Comparison of ENCODE assay signal across 14 mouse cellular contexts in the genomic region with DNA sequence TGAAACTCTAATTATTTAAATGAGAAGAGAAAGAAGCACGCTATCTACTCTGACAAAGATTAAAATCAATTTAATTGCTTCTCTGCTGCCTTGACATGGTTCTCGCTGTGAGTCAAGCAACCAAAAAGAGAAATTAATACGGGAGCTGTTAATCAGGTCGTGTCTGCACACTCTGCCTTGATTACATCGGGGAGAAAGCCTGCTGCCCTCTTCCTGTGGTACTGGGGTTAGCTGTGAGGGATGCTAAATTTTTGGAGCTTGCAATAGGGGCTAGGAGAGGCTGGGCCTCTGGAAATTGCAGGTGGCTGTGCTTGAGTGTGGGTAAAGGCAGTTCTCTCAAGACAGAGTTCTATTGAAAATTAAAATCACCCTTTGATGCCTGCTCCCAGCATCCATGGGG.
DNase-seq lines count a peak whose midpoint lies in the region; ATAC-seq and TF ChIP-seq lines count a peak whose summit lies in the region.
"Had no signal": no experiment of that assay in that cellular context is flagged by ENCODE, and none has a peak within 500 bp of the region (broad histone marks: within the 10 kb centered on the region; RNA-seq: fewer than 3 reads in every experiment).

No protein-coding gene starts in this region.

- 0 out of 2 replicates have a peak, but pooled peaks have one; percentile 53 for ATAC-seq in midbrain, embryonic 13.5 days
- no peak; the same call in 1 of the 2 replicates for ATAC-seq in hindbrain, postnatal 0 days
- ATAC-seq in intestine, embryonic 16.5 days = no peak
- ATAC-seq: lung, postnatal 0 days had no signal

- H3K27ac ChIP-seq in cerebellum, adult 2 months (ENCODE audit: insufficient read depth, low read length) = no peak overlapping the region
- H3K27ac ChIP-seq in midbrain, embryonic 13.5 days = 0 out of 2 replicates have a peak overlapping the region, but pooled peaks have one; percentile 19
- no peak overlapping the region for H3K27ac ChIP-seq in midbrain, embryonic 10.5 days (replicated peaks)
- H3K27ac ChIP-seq in hindbrain, postnatal 0 days = no peak overlapping the region
- no peak overlapping the region for H3K27ac ChIP-seq in intestine, embryonic 16.5 days (ENCODE audit: low read length)
- H3K27ac ChIP-seq: embryonic facial prominence, embryonic 15.5 days had no signal

- 37% methylated on average over 5 of the region's 5 CpGs for WGBS in cerebellum, adult 2 months
- WGBS in midbrain, embryonic 13.5 days = 46% methylated on average over 5 of the region's 5 CpGs
- WGBS in midbrain, embryonic 10.5 days = 67% methylated on average over 5 of the region's 5 CpGs
- 29% methylated on average over 5 of the region's 5 CpGs for WGBS in hindbrain, postnatal 0 days
- WGBS in intestine, embryonic 16.5 days = 55% methylated on average over 5 of the region's 5 CpGs

- no peaks in the 10 kb centered on the region for H3K9me3 ChIP-seq in midbrain, embryonic 13.5 days
- H3K9me3 ChIP-seq in midbrain, embryonic 10.5 days (replicated peaks) = no peaks in the 10 kb centered on the region
- no peaks in the 10 kb centered on the region for H3K9me3 ChIP-seq in hindbrain, postnatal 0 days (ENCODE audit: low read length)
- H3K9me3 ChIP-seq in intestine, embryonic 16.5 days (ENCODE audit: control insufficient read depth, low read length) = no peaks in the 10 kb centered on the region; the same call in 1 of the 2 replicates
- H3K9me3 ChIP-seq: embryonic facial prominence, embryonic 15.5 days had no signal

- no peak overlapping the region for H3K9ac ChIP-seq in midbrain, embryonic 13.5 days (replicated peaks)
- no peak overlapping the region for H3K9ac ChIP-seq in hindbrain, postnatal 0 days (replicated peaks; ENCODE audit: low read length)
- no peak overlapping the region for H3K9ac ChIP-seq in intestine, embryonic 16.5 days (ENCODE audit: low read depth, low read length)
- H3K9ac ChIP-seq: embryonic facial prominence, embryonic 15.5 days had no signal

- no peak for TF ChIP-seq CTCF in cerebellum, adult 2 months (IDR thresholded peaks at IDR 0.05; ENCODE audit: borderline replicate concordance, insufficient read depth, low read depth, low read length)
- 0 out of 2 replicates have a peak, but pooled peaks have one; percentile 28 for TF ChIP-seq CTCF in hindbrain, postnatal 0 days (IDR thresholded peaks at IDR 0.05; ENCODE audit: low read depth)

- H3K36me3 ChIP-seq in midbrain, embryonic 13.5 days = no peaks in the 10 kb centered on the region
- H3K36me3 ChIP-seq in midbrain, embryonic 10.5 days = no peaks in the 10 kb centered on the region
- H3K36me3 ChIP-seq in hindbrain, postnatal 0 days (ENCODE audit: insufficient read depth, low read length) = no peaks in the 10 kb centered on the region
- H3K36me3 ChIP-seq in intestine, embryonic 16.5 days (ENCODE audit: control insufficient read depth, insufficient read depth, low read length) = no peaks in the 10 kb centered on the region
- H3K36me3 ChIP-seq: embryonic facial prominence, embryonic 15.5 days had no signal

- no peak overlapping the region for H3K4me2 ChIP-seq in midbrain, embryonic 13.5 days (replicated peaks)
- no peak overlapping the region for H3K4me2 ChIP-seq in hindbrain, postnatal 0 days (ENCODE audit: low read depth, low read length)
- no peak overlapping the region for H3K4me2 ChIP-seq in intestine, embryonic 16.5 days (ENCODE audit: low read depth, low read length)
- H3K4me2 ChIP-seq: embryonic facial prominence, embryonic 15.5 days had no signal

- peak; percentile 33 to 40 for DNase-seq in cerebellum, adult 2 months
- DNase-seq in cerebellum, adult 11 months = no peak
- DNase-seq in midbrain, embryonic 10.5 days (ENCODE audit: low spot score) = no peak
- peak; percentile 30 for DNase-seq in hindbrain, postnatal 0 days (ENCODE audit: low spot score)
- no peak for DNase-seq in adrenal gland, postnatal 25 days
- no peak for DNase-seq in thymus, adult 18-20 months
- DNase-seq: adrenal gland, postnatal 36 days; heart, adult 18-20 months; heart, postnatal 10 days; kidney, adult 18-20 months had no signal

- H3K4me1 ChIP-seq in cerebellum, adult 2 months (ENCODE audit: control insufficient read depth, insufficient read depth, low read length) = no peaks in the 10 kb centered on the region
- peaks cover 9% of the 10 kb centered on the region for H3K4me1 ChIP-seq in midbrain, embryonic 13.5 days (replicated peaks)
- no peaks in the 10 kb centered on the region for H3K4me1 ChIP-seq in midbrain, embryonic 10.5 days
- no peaks in the 10 kb centered on the region for H3K4me1 ChIP-seq in hindbrain, postnatal 0 days (ENCODE audit: insufficient read depth, low read length)
- no peaks in the 10 kb centered on the region; the same call in 1 of the 2 replicates for H3K4me1 ChIP-seq in intestine, embryonic 16.5 days (ENCODE audit: control insufficient read depth, insufficient read depth, low read length)
- H3K4me1 ChIP-seq: embryonic facial prominence, embryonic 15.5 days had no signal

- H3K27me3 ChIP-seq in cerebellum, adult 2 months (ENCODE audit: control insufficient read depth, insufficient read depth, low read length) = no peaks in the 10 kb centered on the region
- H3K27me3 ChIP-seq in midbrain, embryonic 13.5 days = no peaks in the 10 kb centered on the region
- H3K27me3 ChIP-seq in midbrain, embryonic 10.5 days (ENCODE audit: low read depth, poor library complexity, severe bottlenecking) = no peaks in the 10 kb centered on the region
- no peaks in the 10 kb centered on the region for H3K27me3 ChIP-seq in hindbrain, postnatal 0 days (ENCODE audit: insufficient read depth, low read length)
- H3K27me3 ChIP-seq in intestine, embryonic 16.5 days (replicated peaks; ENCODE audit: control insufficient read depth, insufficient read depth, low read length) = no peaks in the 10 kb centered on the region
- H3K27me3 ChIP-seq: embryonic facial prominence, embryonic 15.5 days had no signal

- TF ChIP-seq POLR2A in cerebellum, adult 2 months (IDR thresholded peaks at IDR 0.05; ENCODE audit: borderline replicate concordance, insufficient read depth, low read length) = no peak

- no peak overlapping the region for H3K4me3 ChIP-seq in cerebellum, adult 2 months (replicated peaks; ENCODE audit: insufficient read depth, low read depth, low read length)
- no peak overlapping the region for H3K4me3 ChIP-seq in midbrain, embryonic 13.5 days (replicated peaks)
- H3K4me3 ChIP-seq in midbrain, embryonic 10.5 days = no peak overlapping the region
- H3K4me3 ChIP-seq in hindbrain, postnatal 0 days (ENCODE audit: low read length) = no peak overlapping the region
- no peak overlapping the region for H3K4me3 ChIP-seq in intestine, embryonic 16.5 days (ENCODE audit: low read length)
- H3K4me3 ChIP-seq: embryonic facial prominence, embryonic 15.5 days had no signal

Comparison
In these comparisons a context has a peak if more than half of its experiments do, and no peak if none do; other contexts are left out.
1. DNase-seq: peak in cerebellum, adult 2 months (2 of 2) and hindbrain, postnatal 0 days (single experiment); none in cerebellum, adult 11 months (single experiment), midbrain, embryonic 10.5 days (single experiment), adrenal gland, postnatal 25 days (single experiment) and thymus, adult 18-20 months (0 of 2).